Mouse (Mus musculus): ENCODE data around the gene Tex37. TPM values are rescaled to one million over a fixed set of nuclear protein-coding genes. Genes with fewer than 3 reads are reported as not detected.

The Tex37 gene
- polyA plus RNA-seq (2012; fragmentation: generic; extraction: Trizol): not detected

GRCm38 (mm10) chr6:70918827-70919226, at the start of gene Tex37:
TSS of gene Tex37 (minus strand) at chr6:70918927.

GRCm38 (mm10) chr6:70956285-70956912, 37.7 kb upstream of the Tex37 start, which contains the start of gene Foxi3:
TSS of gene Foxi3 (plus strand) at chr6:70956531.

Other genes starting within 250 kb of the Tex37 start
- gene Rpia, start 126.7 kb downstream of the Tex37 start, polyA plus RNA-seq (2012; fragmentation: generic; extraction: Trizol): 10 to 100 TPM in 1 of 2 experiments, 1 to 10 TPM in 1; 5.3 to 14.5 TPM
- gene Eif2ak3, start 74.4 kb downstream of the Tex37 start, polyA plus RNA-seq (2012; fragmentation: generic; extraction: Trizol): 1 to 10 TPM in 1 of 2 experiments, under 1 TPM in 1; 0.43 to 5.1 TPM
- not detected for gene Foxi3, start 37.6 kb upstream of the Tex37 start, polyA plus RNA-seq (2012; fragmentation: generic; extraction: Trizol)
- gene Thnsl2, start 225.5 kb upstream of the Tex37 start, polyA plus RNA-seq (2012; fragmentation: generic; extraction: Trizol): under 1 TPM; 0.06 to 0.70 TPM

Measured in C3H10T1/2 (cell line).